Mouse (Mus musculus): ENCODE data around the gene Arap1.

DNA sequence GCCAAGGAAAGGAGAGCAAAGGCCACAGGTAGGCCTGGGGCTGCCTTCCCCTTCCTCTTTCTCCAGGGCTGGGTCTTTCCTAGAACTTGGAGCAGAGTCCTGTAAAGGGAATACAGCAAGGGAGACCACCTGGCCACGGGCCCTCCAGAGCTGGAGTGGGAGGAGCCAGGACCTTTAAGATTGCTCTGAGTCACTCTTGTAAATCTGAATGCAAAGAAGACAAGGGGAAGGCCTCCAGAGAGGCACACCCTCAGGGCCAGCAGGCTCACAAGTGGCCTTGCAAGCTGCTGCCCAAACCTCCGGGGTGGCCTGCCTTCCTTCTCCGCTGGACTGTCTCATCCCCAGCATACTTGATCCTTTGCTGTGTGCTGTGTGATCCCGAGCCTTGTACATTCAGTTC, 13.9 kb downstream of the Arap1 start:
- TF ChIP-seq POLR2A (IDR thresholded peaks at IDR 0.05; ENCODE audit: low read depth, low read length) (no peak), CTCF (IDR thresholded peaks at IDR 0.05; ENCODE audit: borderline replicate concordance, insufficient read depth, low read length) (no peak)

All from embryonic fibroblast, embryonic 13.5 days (primary cell).